Mouse (Mus musculus) activated CD4-positive, CD25-positive, alpha-beta regulatory T cell, adult 4 months (primary cell): ENCODE results near the gene Ip6k1. TPM values are rescaled to one million over a fixed set of nuclear protein-coding genes. Genes with fewer than 3 reads are reported as not detected.

Experiments
- polyA plus RNA-seq, 2 experiments: library from polyadenylated mRNA; unstranded; fragments of 100-300 nt; shearing (Covaris generic); gene quantifications; one replicate each; pipeline ENCODE4 v1.2.1; 2017

Gene Ip6k1
- polyA plus RNA-seq, 2 experiments from 2014 or later: 36.7 to 47.6 TPM

Other genes starting within 250 kb of the Ip6k1 start
- gene Rbm5, start 231.5 kb upstream of the Ip6k1 start, polyA plus RNA-seq: 100 to 1,000 TPM; 299 to 310 TPM
- 10 to 100 TPM; 76.4 to 81.0 TPM for gene Rbm6, start 129.3 kb upstream of the Ip6k1 start, polyA plus RNA-seq
- gene Mon1a, start 114.3 kb upstream of the Ip6k1 start, polyA plus RNA-seq: 10 to 100 TPM; 11.3 to 12.9 TPM
- gene Mst1r, start 95.6 kb upstream of the Ip6k1 start, polyA plus RNA-seq: not detected
- not detected for gene Actl11, start 74.0 kb upstream of the Ip6k1 start, polyA plus RNA-seq
- not detected for gene Camkv, start 66.8 kb upstream of the Ip6k1 start, polyA plus RNA-seq
- 1 to 10 TPM; 5.0 to 8.2 TPM for gene Traip, start 52.4 kb upstream of the Ip6k1 start, polyA plus RNA-seq
- gene Uba7, start 27.0 kb upstream of the Ip6k1 start, polyA plus RNA-seq: 100 to 1,000 TPM; 132 to 138 TPM
- not detected for gene Gm20661, start 19.4 kb upstream of the Ip6k1 start, polyA plus RNA-seq
- under 1 TPM; 0.33 to 0.51 TPM for gene Inka1, start 16.6 kb upstream of the Ip6k1 start, polyA plus RNA-seq
- gene Cdhr4, start 10.0 kb upstream of the Ip6k1 start, polyA plus RNA-seq: 1 to 10 TPM in 1 of 2 experiments, under 1 TPM in 1; 0.93 to 2.5 TPM
- gene Gm20662, start 6.2 kb upstream of the Ip6k1 start, polyA plus RNA-seq: not detected
- gene Gmppb, start 46.7 kb downstream of the Ip6k1 start, polyA plus RNA-seq: 10 to 100 TPM; 12.9 to 22.2 TPM
- gene Amigo3, start 50.7 kb downstream of the Ip6k1 start, polyA plus RNA-seq: 1 to 10 TPM; 1.3 to 3.3 TPM
- under 1 TPM; 0.40 to 0.48 TPM for gene Mst1, start 77.9 kb downstream of the Ip6k1 start, polyA plus RNA-seq
- gene Rnf123, start 80.8 kb downstream of the Ip6k1 start, polyA plus RNA-seq: 10 to 100 TPM; 49.9 to 75.8 TPM
- gene Apeh, start 92.1 kb downstream of the Ip6k1 start, polyA plus RNA-seq: 10 to 100 TPM; 39.4 to 45.0 TPM
- gene Bsn, start 187.9 kb downstream of the Ip6k1 start, polyA plus RNA-seq: under 1 TPM; 0.33 to 0.73 TPM